Mouse (Mus musculus): ENCODE data around the gene Ffar4.

DNA sequence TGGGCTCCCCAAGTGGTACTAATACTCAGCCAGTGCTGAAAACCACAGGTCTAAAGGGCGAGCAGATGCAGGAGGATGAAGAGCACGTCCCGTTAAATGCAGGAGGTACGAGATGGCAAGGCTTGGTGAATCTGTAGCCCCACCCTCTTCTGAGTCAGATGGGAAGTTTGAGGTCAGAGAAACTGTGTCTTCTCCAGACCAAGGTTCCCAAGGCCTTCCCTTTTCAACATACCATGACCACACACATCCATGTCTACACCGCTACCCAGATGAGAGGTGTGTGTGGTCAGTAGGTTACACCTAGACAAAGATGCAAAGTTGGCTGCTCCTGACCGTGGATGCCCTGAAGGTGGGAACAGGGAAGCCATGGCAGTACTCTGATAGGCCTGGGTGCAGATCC is 37.9 kb downstream of the Ffar4 start:
- TF ChIP-seq GATA1 (IDR thresholded peaks at IDR 0.05; ENCODE audit: low read length): no peak
- TF ChIP-seq TAL1 (IDR thresholded peaks at IDR 0.05; ENCODE audit: low read length): no peak

All from erythroblast, embryonic 14.5 days (primary cell).